Mouse (Mus musculus) embryonic facial prominence, embryonic 13.5 days (tissue): ENCODE measurements at regions not wholly inside any gene's neighbourhood (a gene's known extent, or its start where the extent isn't known, plus 50 kb on each side); places are given as distances from the start of the nearest gene placed in this dataset.

ENCODE experiments used
- ATAC-seq: fragments of 200-750 bp; cut with Nextera tagmentation; 2 replicates; pipeline ENCODE4 v1.8.0; 2017; ENCODE audit warnings: low read depth; ENCODE audit not compliant: insufficient number of reproducible peaks, insufficient read depth, low FRiP score, low TSS enrichment
- H3K27ac ChIP-seq: fragments of 300-500 bp; sonication (generic); 2 replicates; pipeline ENCODE4 v1.5.1; 2015; ENCODE audit warnings: moderate library complexity, mild to moderate bottlenecking, inconsistent platforms
- H3K27me3 ChIP-seq: fragments of 300-500 bp; sonication (generic); 2 replicates; pipeline ENCODE4 v1.6.1; 2015; ENCODE audit warnings: mild to moderate bottlenecking, inconsistent platforms
- H3K36me3 ChIP-seq: fragments of 300-500 bp; sonication (generic); 2 replicates; pipeline ENCODE4 v1.6.1; 2015; ENCODE audit warnings: mild to moderate bottlenecking, inconsistent platforms
- H3K4me1 ChIP-seq: fragments of 300-500 bp; sonication (generic); 2 replicates; pipeline ENCODE4 v1.6.1; 2015; ENCODE audit warnings: inconsistent platforms
- H3K4me2 ChIP-seq: fragments of 300-500 bp; sonication (generic); 2 replicates; pipeline ENCODE4 v1.6.1; 2015; ENCODE audit warnings: moderate library complexity, mild to moderate bottlenecking, inconsistent platforms
- H3K4me3 ChIP-seq: fragments of 300-500 bp; sonication (generic); 2 replicates; pipeline ENCODE4 v1.5.1; 2015; ENCODE audit warnings: mild to moderate bottlenecking, inconsistent platforms
- H3K9ac ChIP-seq: fragments of 300-500 bp; sonication (generic); 2 replicates; pipeline ENCODE4 v1.6.1; 2015; ENCODE audit warnings: mild to moderate bottlenecking, inconsistent platforms
- H3K9me3 ChIP-seq: fragments of 300-500 bp; sonication (generic); 2 replicates; pipeline ENCODE4 v1.6.1; 2016; ENCODE audit warnings: inconsistent platforms
- WGBS: fragments of 180-500 bp; shearing (Covaris S2); methylation state at CpG from one replicate; pipeline ENCODE4 v1.1.7; 2015; ENCODE audit warnings: mixed read lengths; 5-methylcytosine and 5-hydroxymethylcytosine counted together

- H3K4me2 ChIP-seq: no peak overlapping the region
- H3K27ac ChIP-seq: no peak overlapping the region
- no peak overlapping the region for H3K9ac ChIP-seq
- H3K27me3 ChIP-seq: no peaks in the 10 kb centered on the region
- H3K36me3 ChIP-seq: no peaks in the 10 kb centered on the region
- no peak overlapping the region for H3K4me3 ChIP-seq
- H3K4me1 ChIP-seq: no peaks in the 10 kb centered on the region
- H3K9me3 ChIP-seq: no peaks in the 10 kb centered on the region
- no peak for ATAC-seq
- 91% methylated on average over 1 of the region's 1 CpGs for WGBS
Observed at GRCm38 (mm10) chr14:97694238-97694637, 475.3 kb downstream of the Dach1 start.

DNA sequence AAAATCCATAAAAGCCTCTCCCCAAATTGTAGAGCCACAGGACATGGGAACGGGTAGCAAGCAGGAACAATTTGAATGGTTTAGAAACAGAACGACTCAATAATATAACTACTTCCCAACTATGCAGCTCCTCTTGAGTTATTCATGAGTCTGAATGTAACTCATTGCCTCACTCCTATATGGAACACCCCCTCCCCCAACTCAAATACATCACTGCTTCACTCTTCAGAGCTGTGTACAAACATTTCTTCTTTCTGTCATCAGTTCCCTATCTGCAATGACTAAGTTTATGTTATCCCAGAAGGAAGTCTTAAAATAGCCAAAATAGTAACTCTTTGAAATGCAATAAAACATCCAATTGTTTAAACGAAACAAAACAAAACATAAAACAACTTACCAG lies 484.9 kb downstream of the Dach1 start:
- 88% methylated on average over 3 of the region's 3 CpGs for WGBS
- Histone ChIP-seq H3K27me3 (no peaks in the 10 kb centered on the region), H3K36me3 (no peaks in the 10 kb centered on the region), H3K9me3 (no peaks in the 10 kb centered on the region), H3K4me2 (no peak overlapping the region), H3K4me3 (no peak overlapping the region), H3K27ac (no peak overlapping the region), H3K9ac (no peak overlapping the region), H3K4me1 (no peaks in the 10 kb centered on the region)
- no peak for ATAC-seq

GRCm38 (mm10) chr14:97667806-97668205 lies 501.8 kb downstream of the Dach1 start:
- no peaks in the 10 kb centered on the region for H3K36me3 ChIP-seq
- no peak for ATAC-seq
- no peaks in the 10 kb centered on the region for H3K27me3 ChIP-seq
- 69% methylated on average over 2 of the region's 2 CpGs for WGBS
- H3K4me1 ChIP-seq: no peaks in the 10 kb centered on the region
- no peak overlapping the region for H3K9ac ChIP-seq
- no peak overlapping the region for H3K27ac ChIP-seq
- H3K9me3 ChIP-seq: no peaks in the 10 kb centered on the region
- no peak overlapping the region for H3K4me3 ChIP-seq
- H3K4me2 ChIP-seq: no peak overlapping the region

- no peak overlapping the region for H3K4me3 ChIP-seq
- H3K27me3 ChIP-seq: no peaks in the 10 kb centered on the region
- WGBS: 84% methylated on average over 4 of the region's 4 CpGs
- H3K4me1 ChIP-seq: no peaks in the 10 kb centered on the region
- H3K36me3 ChIP-seq: no peaks in the 10 kb centered on the region
- ATAC-seq: no peak
- H3K27ac ChIP-seq: no peak overlapping the region
- H3K4me2 ChIP-seq: no peak overlapping the region
- H3K9me3 ChIP-seq: no peaks in the 10 kb centered on the region
- no peak overlapping the region for H3K9ac ChIP-seq
Observed at GRCm38 (mm10) chr14:97638187-97638792, 531.3 kb downstream of the Dach1 start.

DNA sequence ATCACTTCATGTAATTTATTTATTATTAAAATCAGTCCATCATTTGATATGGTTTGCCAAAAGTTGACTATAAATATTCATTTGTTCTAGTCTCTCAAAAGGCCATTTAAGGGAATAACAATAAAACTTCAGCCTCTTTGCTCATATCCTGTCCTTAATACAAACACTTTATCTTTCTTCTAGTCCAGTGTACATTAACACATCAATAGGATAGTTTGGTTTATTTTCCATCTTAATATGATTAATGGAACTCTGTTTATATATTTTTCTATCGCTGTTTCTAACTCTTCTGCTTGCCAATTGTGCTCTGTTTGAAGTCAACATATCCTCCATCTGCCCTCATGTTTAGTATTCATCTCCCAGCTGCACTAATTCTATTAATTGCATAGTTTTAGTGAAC lies 558.1 kb downstream of the Dach1 start:
- Histone ChIP-seq H3K4me2 (no peak overlapping the region), H3K4me1 (no peaks in the 10 kb centered on the region), H3K27me3 (no peaks in the 10 kb centered on the region), H3K36me3 (no peaks in the 10 kb centered on the region), H3K27ac (no peak overlapping the region), H3K9ac (no peak overlapping the region), H3K9me3 (no peaks in the 10 kb centered on the region), H3K4me3 (no peak overlapping the region)
- WGBS: 84% methylated on average over 1 of the region's 1 CpGs
- no peak for ATAC-seq

DNA sequence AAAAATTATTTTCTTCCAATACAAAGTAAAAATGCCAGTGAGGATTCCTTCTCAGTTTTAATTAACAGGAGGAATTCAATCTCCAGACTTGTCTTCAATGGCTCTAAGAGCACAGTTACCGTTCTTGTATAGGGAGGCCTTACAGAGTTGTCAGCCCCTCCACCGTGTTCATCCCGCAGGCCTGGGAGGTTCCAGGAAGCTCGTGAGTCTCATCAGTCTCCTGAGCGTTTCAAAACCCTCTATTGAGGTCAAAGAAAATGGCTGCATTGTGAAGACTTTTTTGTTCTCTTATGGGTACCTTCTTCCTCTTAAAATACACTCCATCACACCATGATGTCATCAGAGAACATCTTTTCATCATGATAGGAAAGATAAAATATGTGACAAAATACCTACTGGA lies 572.9 kb downstream of the Dach1 start:
- Histone ChIP-seq H3K9ac (no peak overlapping the region), H3K4me3 (no peak overlapping the region), H3K4me1 (no peaks in the 10 kb centered on the region), H3K27ac (no peak overlapping the region), H3K4me2 (no peak overlapping the region), H3K9me3 (no peaks in the 10 kb centered on the region), H3K36me3 (no peaks in the 10 kb centered on the region), H3K27me3 (no peaks in the 10 kb centered on the region)
- no peak for ATAC-seq
- 49% methylated on average over 5 of the region's 5 CpGs for WGBS

DNA sequence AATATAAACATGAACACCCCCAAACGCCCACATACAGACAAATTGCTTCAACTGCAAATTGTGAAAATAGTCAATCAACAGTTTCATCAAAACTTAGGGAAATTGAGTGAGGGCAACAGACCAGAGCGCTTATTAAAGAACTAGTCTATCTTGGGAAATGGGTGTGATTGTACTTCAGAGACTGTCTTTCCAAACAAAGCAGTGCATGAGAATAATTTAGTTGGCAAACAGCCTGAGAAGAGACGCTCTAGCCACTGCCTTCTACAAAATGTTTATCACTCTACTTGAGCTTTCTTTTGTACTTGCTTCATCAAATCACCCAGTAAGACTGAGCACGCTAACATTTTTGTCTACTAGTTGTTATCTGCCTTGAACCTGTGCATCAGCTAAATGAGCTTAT lies 581.0 kb downstream of the Dach1 start:
- Histone ChIP-seq H3K4me3 (no peak overlapping the region), H3K27ac (no peak overlapping the region), H3K9ac (no peak overlapping the region), H3K27me3 (no peaks in the 10 kb centered on the region), H3K9me3 (no peaks in the 10 kb centered on the region), H3K4me2 (peak overlapping the region; percentile 7), H3K4me1 (peaks cover 7% of the 10 kb centered on the region; the same call in 1 of the 2 replicates), H3K36me3 (no peaks in the 10 kb centered on the region)
- ATAC-seq: no peak
- WGBS: 62% methylated on average over 4 of the region's 4 CpGs

DNA sequence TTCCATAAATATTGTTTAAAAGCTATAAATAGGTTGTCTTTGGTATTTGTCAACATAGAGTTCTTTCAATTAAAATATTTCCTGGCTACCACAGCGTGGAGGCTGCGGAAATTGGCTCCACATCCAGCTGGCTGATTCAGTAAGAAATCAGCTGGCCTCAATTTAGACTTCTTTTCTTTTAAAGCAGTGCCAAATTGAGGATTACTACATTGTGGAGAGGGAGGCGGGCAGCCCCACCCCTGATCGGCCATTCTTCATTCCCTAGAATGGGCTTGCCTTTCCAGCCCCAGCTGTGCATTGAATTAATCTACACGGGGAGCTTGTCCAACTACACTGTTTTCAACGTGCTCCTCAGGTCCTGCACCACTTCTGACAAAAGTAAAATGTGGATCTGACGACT lies 581.4 kb downstream of the Dach1 start:
- 6% methylated on average over 7 of the region's 7 CpGs for WGBS
- no peaks in the 10 kb centered on the region for H3K9me3 ChIP-seq
- H3K4me3 ChIP-seq: no peak overlapping the region
- no peak for ATAC-seq
- no peak overlapping the region for H3K9ac ChIP-seq
- H3K27ac ChIP-seq: no peak overlapping the region
- H3K4me1 ChIP-seq: peaks cover 7% of the 10 kb centered on the region; the same call in 1 of the 2 replicates
- peak overlapping the region; percentile 7 for H3K4me2 ChIP-seq
- H3K36me3 ChIP-seq: no peaks in the 10 kb centered on the region
- no peaks in the 10 kb centered on the region for H3K27me3 ChIP-seq

- Histone ChIP-seq H3K27ac (no peak overlapping the region), H3K27me3 (no peaks in the 10 kb centered on the region), H3K36me3 (no peaks in the 10 kb centered on the region), H3K4me1 (peaks cover 7% of the 10 kb centered on the region; the same call in 1 of the 2 replicates), H3K9me3 (no peaks in the 10 kb centered on the region), H3K4me3 (no peak overlapping the region), H3K4me2 (no peak overlapping the region), H3K9ac (no peak overlapping the region)
- WGBS: 16% methylated on average over 4 of the region's 4 CpGs
- ATAC-seq: no peak
Observed at GRCm38 (mm10) chr14:97586962-97587361, 582.6 kb downstream of the Dach1 start.

- no peaks in the 10 kb centered on the region for H3K36me3 ChIP-seq
- 67% methylated on average over 1 of the region's 1 CpGs for WGBS
- ATAC-seq: no peak
- H3K9me3 ChIP-seq: no peaks in the 10 kb centered on the region
- H3K4me2 ChIP-seq: no peak overlapping the region
- no peak overlapping the region for H3K9ac ChIP-seq
- no peaks in the 10 kb centered on the region for H3K27me3 ChIP-seq
- no peak overlapping the region for H3K27ac ChIP-seq
- no peaks in the 10 kb centered on the region for H3K4me1 ChIP-seq
- no peak overlapping the region for H3K4me3 ChIP-seq
Observed at GRCm38 (mm10) chr14:97570274-97570673, 599.3 kb downstream of the Dach1 start.

DNA sequence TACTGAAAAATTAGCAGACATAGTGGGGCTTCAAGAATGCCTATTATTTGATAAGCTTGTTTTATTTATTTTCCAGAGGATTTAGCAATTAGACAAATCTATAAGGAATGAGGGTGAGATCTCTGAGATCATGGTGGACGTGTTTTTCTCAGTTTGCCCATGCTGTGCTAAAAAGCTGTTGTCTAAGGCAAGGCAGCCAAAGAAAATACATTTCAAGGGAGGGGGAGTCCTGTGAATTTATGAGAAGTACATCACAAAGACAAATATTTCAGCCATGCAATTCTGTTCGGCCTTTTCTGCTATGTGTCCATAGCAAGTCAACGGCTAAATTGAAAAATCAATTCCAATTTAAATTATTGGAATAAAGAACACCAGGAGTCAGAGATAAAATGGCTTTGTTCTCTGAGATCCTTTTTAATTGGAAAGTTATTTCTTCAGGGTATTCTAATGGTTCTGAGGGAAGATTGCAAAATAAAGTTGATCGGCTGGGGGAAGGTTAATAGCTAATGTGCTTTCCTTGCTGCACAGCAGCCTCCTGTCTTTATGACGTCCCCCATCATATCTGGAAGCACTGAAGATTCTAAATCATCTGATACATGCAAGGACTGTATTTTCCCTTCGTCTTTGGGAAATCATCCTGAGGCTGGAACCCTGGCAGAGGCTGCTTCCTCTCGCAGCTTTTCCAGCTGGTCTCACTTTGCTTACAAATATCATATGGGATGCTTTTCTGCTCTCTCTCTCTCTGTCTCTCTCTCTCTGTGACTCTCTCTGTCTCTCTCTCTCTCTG lies 609.3 kb downstream of the Dach1 start:
- H3K4me1 ChIP-seq: no peaks in the 10 kb centered on the region
- H3K27me3 ChIP-seq: no peaks in the 10 kb centered on the region
- H3K9ac ChIP-seq: no peak overlapping the region
- ATAC-seq: no peak
- H3K9me3 ChIP-seq: no peaks in the 10 kb centered on the region
- no peaks in the 10 kb centered on the region for H3K36me3 ChIP-seq
- no peak overlapping the region for H3K4me3 ChIP-seq
- H3K4me2 ChIP-seq: no peak overlapping the region
- no peak overlapping the region for H3K27ac ChIP-seq
- 33% methylated on average over 7 of the region's 7 CpGs for WGBS

DNA sequence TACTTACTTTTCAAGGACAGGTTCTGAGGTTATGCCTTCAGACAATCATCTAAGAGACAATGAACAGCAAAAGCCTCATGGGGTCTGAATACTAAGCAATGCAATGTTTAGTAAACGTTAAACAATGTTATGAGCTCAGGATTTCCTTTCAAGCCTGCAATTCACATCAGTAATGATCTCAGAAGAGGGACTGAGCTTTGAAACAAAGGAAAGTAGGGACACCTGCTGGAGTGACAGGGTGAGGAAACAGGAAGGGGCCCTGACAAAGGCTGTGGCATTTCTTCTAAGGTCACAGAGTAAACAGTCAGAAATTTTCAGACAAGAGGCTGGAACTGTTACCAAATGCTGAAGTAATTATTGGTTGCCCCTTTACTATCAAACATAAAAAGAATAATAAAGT lies 610.0 kb downstream of the Dach1 start:
- Histone ChIP-seq H3K4me3 (no peak overlapping the region), H3K9ac (no peak overlapping the region), H3K4me2 (no peak overlapping the region), H3K36me3 (no peaks in the 10 kb centered on the region), H3K27ac (no peak overlapping the region), H3K27me3 (no peaks in the 10 kb centered on the region), H3K9me3 (no peaks in the 10 kb centered on the region), H3K4me1 (no peaks in the 10 kb centered on the region)
- ATAC-seq: no peak
- 2% methylated on average over 1 of the region's 1 CpGs for WGBS
